Mouse (Mus musculus): ENCODE data around the gene Pax7. TPM values are rescaled to one million over a fixed set of nuclear protein-coding genes. Genes with fewer than 3 reads are reported as not detected.

The Pax7 gene
- polyA plus RNA-seq, 1 experiment from 2014 or later, result not detected

DNA sequence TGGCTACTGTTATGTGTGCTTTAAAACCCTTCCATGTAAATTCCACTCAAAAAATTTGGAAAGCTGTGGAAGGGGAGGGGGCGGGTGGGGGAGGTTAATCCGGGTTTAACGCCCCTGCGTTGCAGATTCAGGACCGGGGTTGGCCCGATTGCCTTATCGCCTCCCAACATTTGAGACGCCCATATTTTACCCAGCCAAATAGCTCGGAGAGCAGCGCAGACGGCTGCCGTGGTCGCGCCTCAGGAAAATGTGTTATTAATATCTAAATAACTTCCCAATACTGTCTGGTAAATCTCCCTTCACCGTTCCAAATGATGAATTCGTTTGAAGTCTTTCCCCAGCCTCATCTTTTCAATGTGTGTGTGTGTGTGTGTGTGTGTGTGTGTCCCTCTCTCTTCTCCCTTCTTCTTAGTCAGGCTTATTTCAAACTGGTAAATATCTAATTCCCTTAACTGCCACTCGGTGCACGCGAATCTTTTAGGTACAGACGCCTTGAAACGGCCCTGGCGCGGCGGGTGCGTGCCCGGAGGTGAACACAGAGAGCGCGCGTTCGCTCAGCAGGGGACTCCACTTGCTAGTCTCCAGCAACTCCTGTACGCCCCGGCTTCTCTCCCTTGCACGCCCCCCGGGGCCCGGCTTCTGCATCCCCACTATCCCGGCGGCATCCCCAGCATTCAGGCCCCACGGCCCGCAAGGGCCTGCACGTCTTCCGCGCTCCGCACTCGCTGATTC lies 10.0 kb downstream of the Pax7 start:
- Histone ChIP-seq H3K4me2 (no peak overlapping the region), H3K27ac (no peak overlapping the region), H3K4me1 (replicated peaks) (peaks cover 16% of the 10 kb centered on the region), H3K27me3 (peaks cover 99% of the 10 kb centered on the region), H3K36me3 (no peaks in the 10 kb centered on the region), H3K9me3 (replicated peaks) (no peaks in the 10 kb centered on the region), H3K4me3 (no peak overlapping the region), H3K9ac (no peak overlapping the region)
- ATAC-seq (replicated peaks; ENCODE audit: insufficient number of reproducible peaks, insufficient read depth, low FRiP score, low read depth), result no peak
- under 1% methylated on average over 44 of the region's 44 CpGs for WGBS

DNA sequence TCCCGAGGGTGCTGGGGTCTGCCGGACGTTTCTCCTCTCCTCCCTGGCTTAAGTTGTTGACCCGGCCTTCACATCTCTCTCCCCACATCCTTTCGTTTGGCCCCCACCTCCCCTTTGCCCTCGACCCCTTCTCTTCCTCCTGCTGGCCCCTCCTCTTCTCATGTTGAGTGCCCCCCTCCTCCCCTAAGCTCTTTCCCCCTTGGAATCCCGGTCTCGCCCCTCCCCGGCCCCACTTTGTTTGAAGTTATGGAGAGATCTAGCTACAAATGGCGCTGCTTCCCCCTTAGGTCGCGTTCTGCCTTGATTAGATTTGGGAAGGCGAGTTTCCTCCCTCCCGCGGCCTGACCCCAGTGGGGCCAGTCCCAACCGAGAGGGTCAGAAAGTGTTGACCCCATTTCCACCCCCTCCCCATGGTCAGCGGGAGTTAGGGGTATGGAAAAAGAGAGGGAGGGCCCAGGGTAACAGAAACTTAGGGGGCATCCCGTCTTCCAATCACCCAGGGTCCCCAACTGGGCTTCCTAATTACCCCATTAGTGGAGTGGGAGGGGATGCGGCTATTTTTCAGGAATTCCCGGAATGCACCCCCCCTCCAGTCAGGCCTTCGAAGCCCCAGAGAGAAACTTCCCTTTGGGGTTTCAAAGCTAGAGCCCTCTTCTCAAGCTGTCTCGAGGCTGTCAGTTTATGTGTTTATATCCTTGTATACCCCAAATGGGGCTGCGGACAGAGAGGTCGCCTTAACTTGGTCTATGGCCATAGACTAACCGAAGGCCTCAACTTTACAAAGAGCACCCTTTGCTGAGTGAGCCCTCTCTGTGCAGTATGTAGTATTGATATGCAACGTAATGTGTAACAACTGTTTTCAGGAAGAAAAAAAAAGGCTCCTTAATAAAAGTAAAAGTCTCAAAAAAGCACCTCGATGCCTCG lies 10.9 kb downstream of the Pax7 start:
- no peaks in the 10 kb centered on the region for H3K36me3 ChIP-seq
- peaks cover 12% of the 10 kb centered on the region for H3K4me1 ChIP-seq (replicated peaks)
- WGBS, result 1% methylated on average over 28 of the region's 28 CpGs
- H3K9me3 ChIP-seq (replicated peaks), result no peaks in the 10 kb centered on the region
- no peak overlapping the region for H3K9ac ChIP-seq
- no peak overlapping the region for H3K27ac ChIP-seq
- H3K4me2 ChIP-seq, result no peak overlapping the region
- no peak for ATAC-seq (replicated peaks; ENCODE audit: insufficient number of reproducible peaks, insufficient read depth, low FRiP score, low read depth)
- no peak overlapping the region for H3K4me3 ChIP-seq
- peaks cover 99% of the 10 kb centered on the region for H3K27me3 ChIP-seq

DNA sequence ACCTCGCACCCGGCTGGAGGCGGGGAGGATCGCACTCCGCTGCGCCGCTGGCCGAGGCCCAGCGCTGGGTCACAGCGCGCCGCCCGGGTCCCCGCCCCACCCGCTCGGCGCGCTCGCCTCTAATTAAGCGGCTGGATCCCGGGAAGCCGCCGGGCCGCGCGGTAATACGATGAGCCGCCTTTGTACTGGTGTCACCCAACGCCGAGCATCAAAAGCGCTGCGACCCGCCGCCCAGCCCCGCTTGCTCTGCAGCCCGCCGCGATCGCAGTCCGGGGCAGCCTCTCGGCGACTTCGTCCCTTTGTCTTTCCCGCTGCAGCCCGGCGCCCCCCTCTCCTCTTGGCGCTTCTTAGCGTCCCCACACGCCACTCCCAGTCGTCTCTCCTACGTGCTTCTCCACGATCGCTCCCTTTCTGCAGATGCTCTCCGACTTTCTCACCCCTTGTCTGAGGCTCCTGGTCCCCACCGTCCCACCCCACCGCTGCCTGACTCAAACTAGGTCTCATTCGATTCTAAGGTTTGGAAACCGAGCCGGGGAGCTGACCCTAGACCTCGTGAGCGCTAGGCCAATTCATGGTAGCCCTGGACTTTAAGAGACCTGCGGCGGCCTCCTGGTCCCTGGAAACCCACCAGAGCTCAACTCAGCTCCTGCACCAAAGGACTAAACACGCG lies 11.7 kb downstream of the Pax7 start:
- Histone ChIP-seq H3K4me3 (peak overlapping the region; percentile 29), H3K27ac (no peak overlapping the region), H3K4me1 (replicated peaks) (peaks cover 12% of the 10 kb centered on the region), H3K36me3 (no peaks in the 10 kb centered on the region), H3K9ac (no peak overlapping the region), H3K27me3 (peaks cover 99% of the 10 kb centered on the region), H3K9me3 (replicated peaks) (no peaks in the 10 kb centered on the region), H3K4me2 (peak overlapping the region; percentile 49)
- WGBS, result under 1% methylated on average over 65 of the region's 65 CpGs
- no peak for ATAC-seq (replicated peaks; ENCODE audit: insufficient number of reproducible peaks, insufficient read depth, low FRiP score, low read depth)

DNA sequence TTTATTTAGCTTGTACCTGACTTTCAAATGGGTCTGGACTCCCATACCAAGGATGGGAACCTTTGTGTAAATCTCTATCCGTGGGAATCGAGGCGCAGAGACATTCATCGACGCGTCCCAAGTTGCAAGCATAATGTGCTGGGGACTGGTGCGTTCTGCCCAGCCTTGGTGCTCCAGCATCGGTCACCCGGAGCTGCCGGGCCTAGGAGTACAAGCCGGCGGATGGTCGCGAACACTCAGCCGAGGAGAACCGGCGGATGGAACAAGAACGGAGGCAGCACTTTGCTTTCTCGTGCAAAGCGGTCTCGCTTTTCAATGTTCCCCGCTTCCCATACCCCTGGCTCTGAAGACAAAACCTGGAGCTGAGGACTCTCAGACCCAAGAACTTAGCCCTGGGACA lies 12.3 kb downstream of the Pax7 start:
- H3K4me1 ChIP-seq (replicated peaks), result peaks cover 12% of the 10 kb centered on the region
- H3K27me3 ChIP-seq, result peaks cover 99% of the 10 kb centered on the region
- no peak overlapping the region for H3K9ac ChIP-seq
- H3K4me3 ChIP-seq, result peak overlapping the region; percentile 29
- H3K36me3 ChIP-seq, result no peaks in the 10 kb centered on the region
- ATAC-seq (replicated peaks; ENCODE audit: insufficient number of reproducible peaks, insufficient read depth, low FRiP score, low read depth), result no peak
- WGBS, result under 1% methylated on average over 22 of the region's 22 CpGs
- peak overlapping the region; percentile 49 for H3K4me2 ChIP-seq
- no peak overlapping the region for H3K27ac ChIP-seq
- no peaks in the 10 kb centered on the region for H3K9me3 ChIP-seq (replicated peaks)

DNA sequence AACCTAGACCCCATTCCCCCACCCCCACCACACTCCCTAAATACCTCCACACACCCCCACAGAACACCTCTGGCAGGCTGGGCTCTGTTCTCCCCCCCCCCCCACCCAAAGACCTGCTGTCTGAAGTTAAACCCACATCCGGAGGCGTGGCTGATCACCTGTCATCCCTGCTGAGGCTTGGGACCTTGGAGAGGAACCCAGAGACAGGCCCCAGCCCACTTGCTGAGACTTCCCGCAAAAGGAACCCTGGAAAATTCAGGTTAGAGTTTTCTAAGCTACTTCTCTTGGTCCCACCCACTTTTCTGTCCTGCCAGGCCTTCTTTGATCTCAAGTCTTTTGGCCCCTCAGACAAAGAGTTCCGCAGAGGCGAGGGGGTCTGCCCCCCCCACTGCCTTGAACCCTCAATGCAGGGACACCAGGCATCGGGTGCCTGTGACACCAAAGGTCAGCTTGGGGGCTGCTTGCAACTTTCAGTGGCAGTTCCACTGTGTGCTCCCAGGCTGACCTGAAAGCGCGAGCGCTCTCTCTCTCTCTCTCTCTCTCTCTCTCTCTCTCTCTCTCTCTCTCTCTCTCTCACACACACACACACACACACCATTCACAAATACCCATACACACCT lies 13.8 kb downstream of the Pax7 start:
- Histone ChIP-seq H3K9me3 (replicated peaks) (no peaks in the 10 kb centered on the region), H3K9ac (no peak overlapping the region), H3K4me3 (no peak overlapping the region), H3K4me1 (replicated peaks) (peaks cover 12% of the 10 kb centered on the region), H3K27me3 (peaks cover 97% of the 10 kb centered on the region), H3K36me3 (no peaks in the 10 kb centered on the region), H3K4me2 (no peak overlapping the region), H3K27ac (no peak overlapping the region)
- WGBS, result 6% methylated on average over 9 of the region's 9 CpGs
- ATAC-seq (replicated peaks; ENCODE audit: insufficient number of reproducible peaks, insufficient read depth, low FRiP score, low read depth), result no peak

DNA sequence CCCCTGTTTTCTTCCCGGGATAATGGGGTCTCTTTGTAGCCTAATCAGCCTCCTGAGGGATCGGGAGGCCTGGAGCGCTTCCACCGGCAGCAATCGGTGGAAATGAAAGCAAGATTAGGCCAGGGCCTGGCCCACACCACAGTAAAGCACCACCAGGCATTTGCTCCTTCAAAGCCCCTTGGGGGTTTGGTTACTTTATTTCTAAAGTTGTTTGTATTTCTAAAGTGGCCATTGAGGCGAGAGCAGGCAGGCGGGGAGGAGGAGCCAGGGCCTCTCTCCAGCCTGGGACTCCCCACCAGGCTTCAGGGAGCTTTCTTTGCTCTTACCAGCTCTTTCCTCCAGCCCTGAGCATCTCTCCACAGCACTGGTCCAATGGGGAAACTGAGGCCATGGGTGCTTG lies 15.2 kb downstream of the Pax7 start:
- H3K4me2 ChIP-seq, result no peak overlapping the region

DNA sequence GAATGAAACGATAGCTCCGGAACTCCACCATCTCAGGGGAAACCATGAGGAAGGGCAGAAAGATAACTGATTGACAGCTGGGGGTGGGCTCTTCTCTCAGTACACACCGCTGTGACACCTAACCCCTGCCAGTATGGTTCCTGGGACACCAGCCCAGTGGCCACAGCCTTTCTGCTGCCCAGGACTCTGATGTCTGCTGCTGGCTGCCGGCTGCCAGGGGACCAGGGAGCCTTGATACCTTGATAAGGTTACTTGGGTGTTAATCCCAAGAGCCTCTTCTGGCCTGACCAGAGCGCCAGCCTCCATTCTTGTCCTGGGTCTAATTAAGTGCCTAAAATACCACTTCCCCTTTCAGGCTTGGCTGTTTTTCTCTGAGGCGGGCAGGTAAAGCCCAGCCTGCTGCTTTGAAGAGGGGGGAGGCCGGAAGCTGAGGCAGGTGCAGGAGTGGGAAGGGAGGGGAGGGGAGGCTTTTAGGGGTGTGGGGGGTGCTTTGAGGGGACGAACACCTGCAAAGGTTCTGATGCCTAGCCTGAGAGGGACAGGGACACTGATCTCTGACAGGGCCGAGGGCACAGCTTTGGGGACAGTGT lies 19.9 kb downstream of the Pax7 start:
- peaks cover 96% of the 10 kb centered on the region for H3K27me3 ChIP-seq
- H3K36me3 ChIP-seq, result no peaks in the 10 kb centered on the region
- no peaks in the 10 kb centered on the region for H3K9me3 ChIP-seq (replicated peaks)
- peaks cover 11% of the 10 kb centered on the region for H3K4me1 ChIP-seq (replicated peaks)
- 9% methylated on average over 9 of the region's 9 CpGs for WGBS
- no peak for ATAC-seq (replicated peaks; ENCODE audit: insufficient number of reproducible peaks, insufficient read depth, low FRiP score, low read depth)
- H3K27ac ChIP-seq, result no peak overlapping the region
- no peak overlapping the region for H3K4me2 ChIP-seq
- H3K4me3 ChIP-seq, result no peak overlapping the region
- H3K9ac ChIP-seq, result no peak overlapping the region

More for the DNA sequence above, 15.2 kb downstream of the Pax7 start:
- H3K27me3 ChIP-seq, result peaks cover 97% of the 10 kb centered on the region
- H3K27ac ChIP-seq, result no peak overlapping the region
- 6% methylated on average over 6 of the region's 7 CpGs for WGBS
- H3K9me3 ChIP-seq (replicated peaks), result no peaks in the 10 kb centered on the region
- H3K9ac ChIP-seq, result no peak overlapping the region
- no peak overlapping the region for H3K4me3 ChIP-seq
- H3K36me3 ChIP-seq, result no peaks in the 10 kb centered on the region
- ATAC-seq (replicated peaks; ENCODE audit: insufficient number of reproducible peaks, insufficient read depth, low FRiP score, low read depth), result no peak; the same call in 1 of the 2 replicates
- peaks cover 10% of the 10 kb centered on the region for H3K4me1 ChIP-seq (replicated peaks)

DNA sequence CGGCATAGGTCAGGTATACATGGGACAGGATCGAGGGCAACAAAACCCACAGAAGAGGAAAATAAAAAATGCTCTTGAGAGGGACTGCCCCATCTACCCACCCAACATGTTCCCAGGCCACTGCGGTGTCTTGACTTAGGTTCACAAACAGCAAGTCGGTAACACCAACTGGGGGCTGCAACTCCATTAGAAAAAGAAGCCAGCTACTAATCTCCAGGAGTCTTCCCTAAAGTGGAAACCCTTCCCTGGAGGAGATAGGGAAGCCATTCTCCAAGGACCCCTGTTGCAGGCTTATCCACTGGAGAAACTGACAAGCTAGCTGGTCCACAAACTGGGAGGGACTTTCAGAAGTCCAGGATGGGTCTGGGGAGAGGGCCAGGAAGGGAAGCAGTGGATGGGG lies 21.4 kb downstream of the Pax7 start:
- H3K4me1 ChIP-seq (replicated peaks), result peaks cover 11% of the 10 kb centered on the region
- WGBS, result 46% methylated on average over 4 of the region's 4 CpGs
- no peaks in the 10 kb centered on the region for H3K9me3 ChIP-seq (replicated peaks)
- H3K27ac ChIP-seq, result no peak overlapping the region
- H3K27me3 ChIP-seq, result peaks cover 93% of the 10 kb centered on the region
- H3K36me3 ChIP-seq, result no peaks in the 10 kb centered on the region
- no peak for ATAC-seq (replicated peaks; ENCODE audit: insufficient number of reproducible peaks, insufficient read depth, low FRiP score, low read depth)
- no peak overlapping the region for H3K9ac ChIP-seq
- H3K4me2 ChIP-seq, result no peak overlapping the region
- H3K4me3 ChIP-seq, result no peak overlapping the region

DNA sequence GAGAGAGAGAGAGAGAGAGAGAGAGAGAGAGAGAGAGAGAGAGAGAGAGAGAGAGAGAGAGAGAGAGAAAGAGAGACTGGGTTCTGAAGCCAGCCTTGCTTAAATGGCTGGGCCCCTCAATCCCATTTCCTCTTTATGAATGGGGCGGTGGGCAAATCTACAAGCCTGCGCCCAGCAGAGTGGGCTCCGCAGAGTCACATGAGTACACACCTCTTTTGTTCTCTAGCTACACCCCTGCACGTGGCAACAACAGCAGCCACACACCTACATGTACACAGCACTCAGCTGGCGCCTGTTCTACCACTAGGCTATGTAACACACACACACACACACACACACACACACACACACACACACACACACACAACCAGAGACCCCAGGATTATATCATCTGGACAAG lies 21.9 kb downstream of the Pax7 start:
- H3K4me2 ChIP-seq, result no peak overlapping the region
- no peak overlapping the region for H3K9ac ChIP-seq
- WGBS, result 51% methylated on average over 5 of the region's 5 CpGs
- no peaks in the 10 kb centered on the region for H3K36me3 ChIP-seq
- H3K9me3 ChIP-seq (replicated peaks), result no peaks in the 10 kb centered on the region
- ATAC-seq (replicated peaks; ENCODE audit: insufficient number of reproducible peaks, insufficient read depth, low FRiP score, low read depth), result no peak
- H3K4me3 ChIP-seq, result no peak overlapping the region
- peaks cover 93% of the 10 kb centered on the region for H3K27me3 ChIP-seq
- no peak overlapping the region for H3K27ac ChIP-seq
- peaks cover 11% of the 10 kb centered on the region for H3K4me1 ChIP-seq (replicated peaks)

DNA sequence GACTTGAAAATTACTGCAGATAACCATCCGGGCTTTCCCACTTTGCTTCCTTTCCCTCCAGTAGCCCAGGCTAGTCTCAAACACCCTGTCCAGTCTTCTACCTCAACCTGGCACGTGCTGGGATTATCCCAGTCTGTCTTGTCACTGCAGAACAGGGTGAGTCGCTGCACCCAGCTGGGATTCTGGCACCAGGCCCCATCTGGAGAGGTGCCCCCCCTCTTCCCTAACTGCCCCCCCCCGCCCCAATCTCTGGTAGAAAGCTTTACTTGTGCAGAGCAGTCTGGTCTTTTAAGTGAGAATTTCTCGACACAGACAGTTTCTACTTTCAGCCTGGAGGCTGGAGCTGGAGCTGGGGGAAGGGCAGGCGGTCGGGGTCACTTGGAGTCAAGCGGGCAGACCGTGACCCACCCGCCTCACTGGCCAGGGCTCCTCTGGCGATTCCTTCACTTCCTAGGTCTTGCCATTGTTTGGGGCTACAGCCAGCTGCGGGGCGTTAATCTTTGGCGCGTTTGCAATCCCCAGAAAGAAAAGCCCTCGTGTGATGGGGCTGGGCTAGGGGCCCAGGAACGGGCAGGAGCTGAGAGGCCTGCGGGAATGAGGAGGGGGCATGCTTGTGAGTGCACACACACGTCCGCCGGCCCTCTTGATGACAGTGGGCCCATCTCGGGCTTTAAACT lies 22.4 kb downstream of the Pax7 start:
- Histone ChIP-seq H3K9me3 (replicated peaks) (no peaks in the 10 kb centered on the region), H3K4me2 (0 out of 2 replicates have a peak overlapping the region, but pooled peaks have one; percentile 1), H3K4me3 (no peak overlapping the region), H3K9ac (no peak overlapping the region), H3K27me3 (peaks cover 93% of the 10 kb centered on the region), H3K27ac (no peak overlapping the region), H3K4me1 (replicated peaks) (peaks cover 11% of the 10 kb centered on the region), H3K36me3 (no peaks in the 10 kb centered on the region)
- WGBS, result 7% methylated on average over 22 of the region's 22 CpGs
- no peak for ATAC-seq (replicated peaks; ENCODE audit: insufficient number of reproducible peaks, insufficient read depth, low FRiP score, low read depth)

All from heart, embryonic 15.5 days (tissue).